Mouse (Mus musculus): Measurements from ENCODE around the gene Coa5.

The Coa5 gene

GRCm38 (mm10) chr1:37368125-37368524 is 61.8 kb downstream of the Coa5 start:
- no peak for DNase-seq (ENCODE audit: low read depth, low spot score)

Measured in brain, embryonic 18.5 days (tissue).